ENCODE assay signal across 8 mouse cellular contexts in genomic region chr7:142525342-142526178, GRCm38 (mm10). TPM values are rescaled to one million over a fixed set of nuclear protein-coding genes. Genes with fewer than 3 reads are reported as not detected.
DNase-seq lines count a peak whose midpoint lies in the region; ATAC-seq and TF ChIP-seq lines count a peak whose summit lies in the region.

No protein-coding gene starts in this region.

- no peak; the same call in 1 of the 2 replicates for TF ChIP-seq CTCF in kidney, postnatal 0 days (IDR thresholded peaks at IDR 0.05; ENCODE audit: low read depth)

- ATAC-seq in kidney, postnatal 0 days (replicated peaks; ENCODE audit: low FRiP score, low read depth): peak; percentile 63
- no peak for ATAC-seq in embryonic facial prominence, embryonic 13.5 days (ENCODE audit: insufficient number of reproducible peaks, insufficient read depth, low FRiP score, low TSS enrichment, low read depth)
- no peak; the same call in 1 of the 2 replicates for ATAC-seq in megakaryocyte-erythroid progenitor cell, adult 5-6 weeks (replicated peaks; ENCODE audit: low FRiP score, low TSS enrichment, poor library complexity, severe bottlenecking)

- H3K4me1 ChIP-seq in kidney, postnatal 0 days (replicated peaks; ENCODE audit: insufficient read depth, low read length): peaks cover 23% of the 10 kb centered on the region
- H3K4me1 ChIP-seq in embryonic facial prominence, embryonic 13.5 days: peaks cover 63% of the 10 kb centered on the region

- no peaks in the 10 kb centered on the region for H3K36me3 ChIP-seq in kidney, postnatal 0 days (ENCODE audit: insufficient read depth, low read length)
- no peaks in the 10 kb centered on the region for H3K36me3 ChIP-seq in embryonic facial prominence, embryonic 13.5 days

- H3K27ac ChIP-seq in kidney, postnatal 0 days: peak overlapping the region; percentile 84
- peak overlapping the region; percentile 95 for H3K27ac ChIP-seq in embryonic facial prominence, embryonic 13.5 days

- H3K9ac ChIP-seq in kidney, postnatal 0 days (ENCODE audit: low read depth, low read length): no peak overlapping the region
- H3K9ac ChIP-seq in embryonic facial prominence, embryonic 13.5 days: peak overlapping the region; percentile 28; the same call in 1 of the 2 replicates

- 23% methylated on average over 13 of the region's 13 CpGs for whole genome bisulfite sequencing in kidney, postnatal 0 days
- 27% methylated on average over 13 of the region's 13 CpGs for WGBS in embryonic facial prominence, embryonic 13.5 days

- H3K4me2 ChIP-seq in kidney, postnatal 0 days (ENCODE audit: low read length): no peak overlapping the region
- no peak overlapping the region; the same call in 1 of the 2 replicates for H3K4me2 ChIP-seq in embryonic facial prominence, embryonic 13.5 days

- no peaks in the 10 kb centered on the region for H3K27me3 ChIP-seq in kidney, postnatal 0 days (ENCODE audit: insufficient read depth, low read length)
- H3K27me3 ChIP-seq in embryonic facial prominence, embryonic 13.5 days: no peaks in the 10 kb centered on the region

- H3K9me3 ChIP-seq in kidney, postnatal 0 days (replicated peaks; ENCODE audit: low read length): no peaks in the 10 kb centered on the region
- H3K9me3 ChIP-seq in embryonic facial prominence, embryonic 13.5 days: no peaks in the 10 kb centered on the region

- H3K4me3 ChIP-seq in kidney, postnatal 0 days (replicated peaks; ENCODE audit: low read depth, low read length): no peak overlapping the region
- no peak overlapping the region for H3K4me3 ChIP-seq in embryonic facial prominence, embryonic 13.5 days

- intact Hi-C loops in gastrocnemius, postnatal 14 days (cut with DNase I; ENCODE audit: low total_unique reads): no loop called here

- peak; percentile 72 for DNase-seq in kidney, postnatal 0 days (ENCODE audit: low spot score)
- no peak for DNase-seq in kidney, adult 8-10 months
- peak; percentile 44 for DNase-seq in heart, postnatal 4 days
- DNase-seq in lung, postnatal 4 days: peak; percentile 38 to 63
- DNase-seq in layer of hippocampus, adult 9-10 months (ENCODE audit: low spot score): no peak
- DNase-seq in gastrocnemius, postnatal 14 days: no peak

RNA-seq across cellular contexts. Expression of gene Mrpl23, which starts 6.9 kb away (rescaled TPM):
- 21.3 and 22.6 TPM in 2 replicates for polyA plus RNA-seq in kidney, postnatal 0 days (2015; fragmentation: Nextera tagmentation; extraction: Ambion mirVana)
- polyA plus RNA-seq in embryonic facial prominence, embryonic 13.5 days (2015; fragmentation: Nextera tagmentation; extraction: Ambion mirVana): 36.0 and 36.7 TPM in 2 replicates
- 1 to 10 TPM; 3.7 to 6.4 TPM for total RNA-seq in heart, postnatal 4 days (2021)
- 13.0 and 13.8 TPM in 2 replicates for total RNA-seq in megakaryocyte-erythroid progenitor cell, adult 5-6 weeks (2014; fragmentation: Nextera tagmentation)
- total RNA-seq in megakaryocyte-erythroid progenitor cell, adult 5-6 weeks (2017): 46.6 and 82.1 TPM in 2 replicates
- total RNA-seq in gastrocnemius, postnatal 14 days (2021): 1 to 10 TPM; 5.0 to 5.2 TPM

RNA-seq across cellular contexts. Expression of gene Tnnt3, which starts 26.9 kb away (rescaled TPM):
- polyA plus RNA-seq in kidney, postnatal 0 days (2015; fragmentation: Nextera tagmentation; extraction: Ambion mirVana): 3.4 TPM in 2 replicates
- polyA plus RNA-seq in embryonic facial prominence, embryonic 13.5 days (2015; fragmentation: Nextera tagmentation; extraction: Ambion mirVana): 3.8 and 5.8 TPM in 2 replicates
- total RNA-seq in heart, postnatal 4 days (2021): 10 to 100 TPM in 1 of 2 experiments, under 1 TPM in 1; 0.98 to 10.9 TPM
- not detected in 2 replicates for total RNA-seq in megakaryocyte-erythroid progenitor cell, adult 5-6 weeks (2014; fragmentation: Nextera tagmentation)
- not detected in 2 replicates for total RNA-seq in megakaryocyte-erythroid progenitor cell, adult 5-6 weeks (2017)
- total RNA-seq in gastrocnemius, postnatal 14 days (2021): over 10,000 TPM; 22,199 to 23,470 TPM

Comparison
In these comparisons a context has a peak if more than half of its experiments do, and no peak if none do; other contexts are left out.
1. DNase-seq: peak in kidney, postnatal 0 days (single experiment), heart, postnatal 4 days (single experiment) and lung, postnatal 4 days (2 of 2); none in kidney, adult 8-10 months (0 of 2), layer of hippocampus, adult 9-10 months (single experiment) and gastrocnemius, postnatal 14 days (single experiment).
2. RNA of gene Tnnt3, which starts 26.9 kb away (total RNA-seq): 22,199 to 23,470 TPM in gastrocnemius, postnatal 14 days; 0.98 to 10.9 TPM in heart, postnatal 4 days and not detected in megakaryocyte-erythroid progenitor cell, adult 5-6 weeks; every median in the first group is over 1,000 times any median in the second.